Mouse (Mus musculus) liver, postnatal 0 days (tissue): ENCODE data around the gene Sorbs1.

ENCODE experiments used
- CTCF ChIP-seq: sonication (generic); IDR thresholded peaks from 2 replicates; pipeline ENCODE4 v1.5.1; 2016; ENCODE audit warnings: antibody characterized with exemption, low read depth
- EP300 ChIP-seq: IDR thresholded peaks from 2 replicates; pipeline ENCODE4 v1.6.1; 2016; ENCODE audit warnings: antibody characterized with exemption, low read depth, mild to moderate bottlenecking

DNA sequence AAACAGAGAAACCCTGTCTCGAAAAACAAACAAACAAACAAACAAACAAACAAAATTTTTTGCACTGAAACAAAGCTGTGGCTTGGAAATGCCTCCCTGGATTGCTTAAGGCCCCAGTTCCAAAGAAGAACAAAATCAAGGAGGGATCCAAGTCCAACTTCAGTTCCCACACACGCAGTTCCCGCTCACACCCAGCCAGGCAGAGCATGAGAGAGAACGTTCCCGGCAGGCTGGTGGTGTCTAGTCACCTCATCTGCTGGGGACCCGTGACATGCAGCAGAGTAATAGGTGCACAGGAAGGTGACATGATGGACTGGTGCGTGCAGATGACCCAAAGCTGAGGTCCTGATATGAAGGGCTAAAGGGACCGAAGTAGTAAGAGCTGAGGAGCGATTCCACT is 49.2 kb downstream of the Sorbs1 start:
- TF ChIP-seq EP300 (no peak), CTCF (no peak)
